Mouse (Mus musculus) MEL (cell line): Measurements from ENCODE around the gene Zfp637.

Source experiments
- CTCF ChIP-seq, 3 experiments: IDR thresholded peaks in 2 of 3; conservative IDR thresholded peaks in 1 of 3; 2 replicates each; pipeline ENCODE4 v1.5.1; 2011 to 2012; ENCODE audit warnings: low read length in 3 of 3, low read depth in 2 of 3, mild to moderate bottlenecking in 2 of 3, improper control_type of control experiment in 1 of 3, inconsistent platforms in 1 of 3, mixed read lengths in 1 of 3, moderate library complexity in 1 of 3; ENCODE audit not compliant: control insufficient read depth in 1 of 3, insufficient read depth in 1 of 3, poor library complexity in 1 of 3, severe bottlenecking in 1 of 3
- GATA1 ChIP-seq: IDR thresholded peaks from 2 replicates; pipeline ENCODE4 v1.6.1; 2011; ENCODE audit warnings: low read depth, low read length, improper control_type of control experiment
- MEF2A ChIP-seq: IDR thresholded peaks from 2 replicates; pipeline ENCODE4 v1.6.1; 2014; ENCODE audit warnings: low read depth, mild to moderate bottlenecking, inconsistent platforms, low read length, improper control_type of control experiment; ENCODE audit not compliant: poor library complexity, insufficient replicate concordance, severe bottlenecking; ENCODE audit errors: extremely low read depth
- POLR2A ChIP-seq, 2 experiments: IDR thresholded peaks; 2 replicates each; pipeline ENCODE4 v1.6.1; 2011 to 2012; ENCODE audit warnings: low read length in 2 of 2, mild to moderate bottlenecking in 2 of 2, control low read depth in 1 of 2, improper control_type of control experiment in 1 of 2, low read depth in 1 of 2, moderate library complexity in 1 of 2; ENCODE audit not compliant: control insufficient read depth in 1 of 2, insufficient read depth in 1 of 2, poor library complexity in 1 of 2
- POLR2AphosphoS2 ChIP-seq: IDR thresholded peaks from 2 replicates; pipeline ENCODE4 v1.6.1; 2011; ENCODE audit warnings: low read length, improper control_type of control experiment

DNA sequence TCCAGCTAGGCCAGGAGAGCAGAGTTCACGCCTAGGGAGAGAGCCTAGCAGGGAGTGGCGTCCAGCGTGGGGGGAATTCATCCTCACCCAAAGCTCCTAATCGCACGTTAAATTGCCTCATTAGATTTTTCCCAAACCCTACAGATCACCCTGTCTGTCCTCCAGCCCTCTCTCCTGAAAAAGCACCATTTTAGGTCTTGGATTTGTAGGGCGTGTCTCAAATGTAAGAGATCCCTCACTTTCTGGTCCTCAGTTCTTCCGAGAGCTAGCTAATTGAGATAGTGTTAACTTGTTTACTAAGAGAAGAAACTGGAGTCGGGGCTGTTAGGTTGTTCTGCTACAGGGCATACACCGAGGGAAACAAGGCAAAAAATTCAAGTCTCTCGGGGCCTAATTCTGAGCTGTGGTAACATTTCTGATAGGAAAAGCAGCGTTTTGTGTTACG lies 553 bp downstream of the Zfp637 start:
- TF ChIP-seq CTCF (IDR thresholded peaks at IDR 0.05 in 2 of 3, conservative IDR thresholded peaks at IDR 0.05 in 1 of 3; ENCODE audit: control insufficient read depth in 1 of 3, insufficient read depth in 1 of 3, low read depth in 2 of 3, low read length in 3 of 3, poor library complexity in 1 of 3, severe bottlenecking in 1 of 3) (no peak), MEF2A (no peak), POLR2AphosphoS2 (no peak), POLR2A (IDR thresholded peaks at IDR 0.05; ENCODE audit: control insufficient read depth in 1 of 2, insufficient read depth in 1 of 2, low read depth in 1 of 2, low read length in 2 of 2, poor library complexity in 1 of 2) (no peak), GATA1 (no peak)
